Mouse (Mus musculus) CD4-positive naive resting alpha-beta T cell, adult 57 days (primary cell): ENCODE data around the gene G530012D18Rik. TPM values are rescaled to one million over a fixed set of nuclear protein-coding genes. Genes with fewer than 3 reads are reported as not detected.

ENCODE experiments used
- total RNA-seq: library from RNA; stranded (reverse); gene quantifications from one replicate; pipeline ENCODE4 v1.2.4, GENCODE M21; 2023

The G530012D18Rik gene
- not detected for total RNA-seq

GRCm38 (mm10) chr1:85575376-85575775 is at the start of gene G530012D18Rik:
Gene G530012D18Rik, plus strand, starts transcription at chr1:85575676.

GRCm38 (mm10) chr1:85598271-85599012 is 23.0 kb downstream of the G530012D18Rik start, which contains the start of gene Sp110:
Gene Sp110, minus strand, starts transcription at chr1:85598817.

GRCm38 (mm10) chr1:85600078-85600477 is 24.6 kb downstream of the G530012D18Rik start, which contains the start of gene Sp140:
Gene Sp140, plus strand, starts transcription at chr1:85600378.

Other genes starting within 250 kb of the G530012D18Rik start
- 130 TPM for gene Sp110, start 23.1 kb downstream of the G530012D18Rik start, total RNA-seq
- 40.1 TPM for gene Sp140, start 24.7 kb downstream of the G530012D18Rik start, total RNA-seq
- gene Sp100, start 74.3 kb downstream of the G530012D18Rik start, total RNA-seq = 623 TPM
- 22.3 TPM for gene A630001G21Rik, start 203.0 kb downstream of the G530012D18Rik start, total RNA-seq
- 111 TPM for gene Cab39, start 217.8 kb downstream of the G530012D18Rik start, total RNA-seq